Mouse (Mus musculus): ENCODE measurements around the gene Sept10. TPM values are rescaled to one million over a fixed set of nuclear protein-coding genes. Genes with fewer than 3 reads are reported as not detected.
A peak's percentile ranks its signal among the peaks of the same experiment; 100 is the strongest.

Gene Sept10
- polyA plus RNA-seq, 1 experiment: 2.0 TPM

- Histone ChIP-seq H3K4me1 (ENCODE audit: control insufficient read depth, insufficient read depth, insufficient read length) (no peaks in the 10 kb centered on the region), H3K27me3 (ENCODE audit: control insufficient read depth, insufficient read depth, low read length) (no peaks in the 10 kb centered on the region), H3K27ac (ENCODE audit: insufficient read depth, low read length) (no peak overlapping the region), H3K36me3 (ENCODE audit: control insufficient read depth, insufficient read depth, low read length) (no peaks in the 10 kb centered on the region), H3K4me3 (ENCODE audit: extremely low read depth, insufficient read depth, insufficient read length) (no peak overlapping the region)
- TF ChIP-seq POLR2A (IDR thresholded peaks at IDR 0.05; ENCODE audit: low read depth, low read length) (no peak), CTCF (IDR thresholded peaks at IDR 0.05; ENCODE audit: extremely low read depth, insufficient read depth, insufficient read length, insufficient replicate concordance) (no peak)
- DNase-seq (ENCODE audit: low read depth in 1 of 2, low spot score in 2 of 2): peak in 1 of 2 experiments; percentile 4
- 21% methylated on average over 8 of the region's 8 CpGs for WGBS
Measured at GRCm38 (mm10) chr10:59149956-59150383, 71.7 kb downstream of the Sept10 start.

GRCm38 (mm10) chr10:59133478-59134009, 88.1 kb downstream of the Sept10 start:
- whole genome bisulfite sequencing: 86% methylated on average over 8 of the region's 8 CpGs
- TF ChIP-seq POLR2A (IDR thresholded peaks at IDR 0.05; ENCODE audit: low read depth, low read length) (no peak), CTCF (IDR thresholded peaks at IDR 0.05; ENCODE audit: extremely low read depth, insufficient read depth, insufficient read length, insufficient replicate concordance) (no peak)

GRCm38 (mm10) chr10:59131926-59132628, 89.6 kb downstream of the Sept10 start:
- H3K4me3 ChIP-seq (ENCODE audit: extremely low read depth, insufficient read depth, insufficient read length): no peak overlapping the region
- 30% methylated on average over 20 of the region's 20 CpGs for WGBS
- no peaks in the 10 kb centered on the region for H3K36me3 ChIP-seq (ENCODE audit: control insufficient read depth, insufficient read depth, low read length)
- DNase-seq (ENCODE audit: low read depth in 1 of 2, low spot score in 2 of 2): no peak
- H3K27me3 ChIP-seq (ENCODE audit: control insufficient read depth, insufficient read depth, low read length): no peaks in the 10 kb centered on the region
- H3K4me1 ChIP-seq (ENCODE audit: control insufficient read depth, insufficient read depth, insufficient read length): no peaks in the 10 kb centered on the region
- TF ChIP-seq CTCF (IDR thresholded peaks at IDR 0.05; ENCODE audit: extremely low read depth, insufficient read depth, insufficient read length, insufficient replicate concordance): no peak
- H3K27ac ChIP-seq (ENCODE audit: insufficient read depth, low read length): no peak overlapping the region

More at GRCm38 (mm10) chr10:59133478-59134009, 88.1 kb downstream of the Sept10 start:
- Histone ChIP-seq H3K36me3 (ENCODE audit: control insufficient read depth, insufficient read depth, low read length) (no peaks in the 10 kb centered on the region), H3K4me3 (ENCODE audit: extremely low read depth, insufficient read depth, insufficient read length) (no peak overlapping the region), H3K27ac (ENCODE audit: insufficient read depth, low read length) (no peak overlapping the region), H3K27me3 (ENCODE audit: control insufficient read depth, insufficient read depth, low read length) (no peaks in the 10 kb centered on the region), H3K4me1 (ENCODE audit: control insufficient read depth, insufficient read depth, insufficient read length) (no peaks in the 10 kb centered on the region)
- DNase-seq (ENCODE audit: low read depth in 1 of 2, low spot score in 2 of 2): no peak

DNA sequence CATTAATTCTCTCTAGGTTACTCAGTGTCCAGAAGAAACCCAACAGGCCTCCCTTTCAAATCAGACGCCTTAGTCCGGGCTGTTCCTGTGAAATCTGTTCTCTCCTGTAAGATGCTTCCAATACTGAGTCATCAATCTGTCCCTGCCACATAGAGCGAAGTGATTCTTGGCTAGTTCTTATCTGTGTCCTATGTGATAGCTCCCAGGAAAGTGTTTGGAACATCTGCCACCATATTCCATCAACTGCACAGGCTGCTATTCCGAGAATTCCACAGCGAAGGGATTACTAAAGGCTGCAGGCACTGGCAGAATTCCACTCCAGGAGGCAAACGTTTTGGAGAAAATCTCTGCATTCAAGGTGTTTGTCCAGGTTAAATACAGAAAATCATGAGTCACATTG, 94.0 kb downstream of the Sept10 start:
- no peak for DNase-seq (ENCODE audit: low read depth in 1 of 2, low spot score in 2 of 2)
- H3K27ac ChIP-seq (ENCODE audit: insufficient read depth, low read length): no peak overlapping the region
- WGBS: 89% methylated on average over 6 of the region's 6 CpGs

GRCm38 (mm10) chr10:59125497-59125896, 96.2 kb downstream of the Sept10 start:
- Histone ChIP-seq H3K36me3 (ENCODE audit: control insufficient read depth, insufficient read depth, low read length) (no peaks in the 10 kb centered on the region), H3K4me1 (ENCODE audit: control insufficient read depth, insufficient read depth, insufficient read length) (no peaks in the 10 kb centered on the region), H3K27ac (ENCODE audit: insufficient read depth, low read length) (no peak overlapping the region), H3K4me3 (ENCODE audit: extremely low read depth, insufficient read depth, insufficient read length) (no peak overlapping the region), H3K27me3 (ENCODE audit: control insufficient read depth, insufficient read depth, low read length) (no peaks in the 10 kb centered on the region)
- WGBS: 73% methylated on average over 2 of the region's 2 CpGs
- no peak for DNase-seq (ENCODE audit: low read depth in 1 of 2, low spot score in 2 of 2)
- no peak for TF ChIP-seq CTCF (IDR thresholded peaks at IDR 0.05; ENCODE audit: extremely low read depth, insufficient read depth, insufficient read length, insufficient replicate concordance)
- no peak for TF ChIP-seq POLR2A (IDR thresholded peaks at IDR 0.05; ENCODE audit: low read depth, low read length)

More for the DNA sequence above, 94.0 kb downstream of the Sept10 start:
- Histone ChIP-seq H3K27me3 (ENCODE audit: control insufficient read depth, insufficient read depth, low read length) (no peaks in the 10 kb centered on the region), H3K4me1 (ENCODE audit: control insufficient read depth, insufficient read depth, insufficient read length) (no peaks in the 10 kb centered on the region), H3K4me3 (ENCODE audit: extremely low read depth, insufficient read depth, insufficient read length) (no peak overlapping the region), H3K36me3 (ENCODE audit: control insufficient read depth, insufficient read depth, low read length) (no peaks in the 10 kb centered on the region)
- TF ChIP-seq CTCF (IDR thresholded peaks at IDR 0.05; ENCODE audit: extremely low read depth, insufficient read depth, insufficient read length, insufficient replicate concordance) (no peak), POLR2A (IDR thresholded peaks at IDR 0.05; ENCODE audit: low read depth, low read length) (no peak)

DNA sequence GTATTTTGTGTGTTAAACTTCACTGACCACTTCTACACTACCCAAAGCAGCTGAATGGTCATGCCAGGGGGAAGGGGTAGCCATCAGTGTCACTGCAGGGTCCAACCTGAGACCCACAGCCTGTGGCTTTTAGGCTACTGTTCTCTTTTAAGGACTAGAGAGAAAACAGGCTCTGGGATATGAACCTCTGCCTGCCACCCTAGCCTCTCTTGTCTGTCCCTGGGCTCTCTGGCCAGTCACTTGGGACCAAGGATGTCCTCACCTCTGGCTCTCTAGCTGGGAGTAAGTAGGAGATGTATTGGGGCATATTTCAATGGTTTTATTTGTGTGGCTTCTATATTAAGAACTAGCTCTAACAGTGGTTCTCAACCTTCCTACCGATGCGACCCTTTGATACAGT, 101.8 kb downstream of the Sept10 start:
- 78% methylated on average over 2 of the region's 2 CpGs for WGBS
- Histone ChIP-seq H3K27me3 (ENCODE audit: control insufficient read depth, insufficient read depth, low read length) (no peaks in the 10 kb centered on the region), H3K36me3 (ENCODE audit: control insufficient read depth, insufficient read depth, low read length) (no peaks in the 10 kb centered on the region)

DNA sequence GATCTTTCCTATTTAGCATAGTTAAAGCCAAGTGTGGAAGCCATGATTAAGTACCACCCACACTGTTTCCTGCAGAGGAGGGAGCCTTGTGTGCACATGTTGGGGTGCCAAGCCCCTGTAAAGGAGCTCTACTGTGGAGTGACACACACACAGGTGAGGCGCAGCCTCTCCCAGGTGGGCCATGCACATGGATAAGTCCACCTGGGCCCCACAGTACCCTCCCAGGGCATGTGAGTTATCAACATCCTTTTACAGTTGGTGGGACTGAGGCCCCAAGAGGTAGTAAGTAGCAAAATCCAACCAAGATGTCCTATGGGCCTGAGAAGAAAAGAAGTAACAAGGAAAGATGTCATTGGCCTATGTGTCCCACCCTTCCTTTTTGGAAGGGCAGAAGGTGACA, 102.6 kb downstream of the Sept10 start:
- Histone ChIP-seq H3K4me1 (ENCODE audit: control insufficient read depth, insufficient read depth, insufficient read length) (no peaks in the 10 kb centered on the region), H3K27ac (ENCODE audit: insufficient read depth, low read length) (no peak overlapping the region), H3K27me3 (ENCODE audit: control insufficient read depth, insufficient read depth, low read length) (no peaks in the 10 kb centered on the region), H3K36me3 (ENCODE audit: control insufficient read depth, insufficient read depth, low read length) (no peaks in the 10 kb centered on the region), H3K4me3 (ENCODE audit: extremely low read depth, insufficient read depth, insufficient read length) (no peak overlapping the region)
- DNase-seq (ENCODE audit: low read depth in 1 of 2, low spot score in 2 of 2): no peak
- TF ChIP-seq POLR2A (IDR thresholded peaks at IDR 0.05; ENCODE audit: low read depth, low read length): no peak
- no peak for TF ChIP-seq CTCF (IDR thresholded peaks at IDR 0.05; ENCODE audit: extremely low read depth, insufficient read depth, insufficient read length, insufficient replicate concordance)
- WGBS: 100% methylated on average over 1 of the region's 1 CpGs

More for the DNA sequence above, 101.8 kb downstream of the Sept10 start:
- H3K27ac ChIP-seq (ENCODE audit: insufficient read depth, low read length): no peak overlapping the region
- no peak for TF ChIP-seq POLR2A (IDR thresholded peaks at IDR 0.05; ENCODE audit: low read depth, low read length)
- TF ChIP-seq CTCF (IDR thresholded peaks at IDR 0.05; ENCODE audit: extremely low read depth, insufficient read depth, insufficient read length, insufficient replicate concordance): no peak
- H3K4me3 ChIP-seq (ENCODE audit: extremely low read depth, insufficient read depth, insufficient read length): no peak overlapping the region
- H3K4me1 ChIP-seq (ENCODE audit: control insufficient read depth, insufficient read depth, insufficient read length): no peaks in the 10 kb centered on the region
- DNase-seq (ENCODE audit: low read depth in 1 of 2, low spot score in 2 of 2): no peak
